Mouse (Mus musculus) MEL-GATA-1-ER (cell line): ENCODE measurements around the gene Camsap2.

ENCODE experiments used
- DNase-seq: peaks from one replicate; pipeline ENCODE4 v3.0.0-alpha.2; 2012; ENCODE audit warnings: low read depth; ENCODE audit errors: extremely low read depth

Gene Camsap2

GRCm38 (mm10) chr1:136259543-136259892 is 86.4 kb downstream of the Camsap2 start:
- no peak for DNase-seq

DNA sequence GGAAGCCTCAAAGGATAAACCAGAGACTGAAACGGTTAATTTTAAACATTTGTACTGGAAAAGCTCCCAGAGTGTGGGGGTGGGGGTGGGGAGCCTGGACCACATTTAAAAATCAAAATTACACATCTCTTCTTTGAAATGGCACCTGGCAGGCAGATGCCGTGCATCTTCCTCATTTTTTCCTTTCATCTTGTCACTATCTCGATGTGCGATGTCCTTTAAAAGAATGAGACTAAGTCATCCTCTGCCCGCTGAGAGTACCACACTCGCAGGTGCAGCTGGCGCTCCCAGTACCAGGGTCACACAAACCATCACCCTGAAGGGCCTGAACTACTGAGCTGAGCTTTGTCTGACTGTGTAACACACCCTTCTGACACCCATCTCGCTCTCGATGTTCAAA is 87.4 kb downstream of the Camsap2 start:
- no peak for DNase-seq

- no peak for DNase-seq
These were observed 90.2 kb downstream of the Camsap2 start for GRCm38 (mm10) chr1:136255657-136256056.

DNA sequence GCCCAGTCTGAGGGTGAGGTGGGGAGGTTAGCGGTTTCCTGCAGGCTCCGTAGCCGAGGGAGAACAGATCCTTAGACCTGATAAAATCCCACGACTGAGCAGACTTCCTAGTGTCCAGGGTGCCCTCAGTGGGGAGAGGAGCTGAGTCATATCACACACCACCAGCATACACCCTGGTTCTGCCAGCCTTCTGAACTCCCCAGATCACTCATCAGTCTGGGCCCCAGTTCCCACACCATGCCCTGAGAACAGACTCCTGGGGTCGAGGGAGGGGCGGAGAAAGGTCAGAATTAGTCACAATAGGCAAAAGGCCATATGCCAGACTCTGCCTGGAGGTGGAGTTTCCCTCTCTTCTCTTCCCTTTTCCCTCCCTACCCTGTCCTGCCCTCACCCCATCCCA is 90.7 kb downstream of the Camsap2 start:
- no peak for DNase-seq

- DNase-seq, result no peak
These were observed 91.3 kb downstream of the Camsap2 start for GRCm38 (mm10) chr1:136254503-136255065.

GRCm38 (mm10) chr1:136253472-136253871 is 92.4 kb downstream of the Camsap2 start:
- DNase-seq, result no peak

DNA sequence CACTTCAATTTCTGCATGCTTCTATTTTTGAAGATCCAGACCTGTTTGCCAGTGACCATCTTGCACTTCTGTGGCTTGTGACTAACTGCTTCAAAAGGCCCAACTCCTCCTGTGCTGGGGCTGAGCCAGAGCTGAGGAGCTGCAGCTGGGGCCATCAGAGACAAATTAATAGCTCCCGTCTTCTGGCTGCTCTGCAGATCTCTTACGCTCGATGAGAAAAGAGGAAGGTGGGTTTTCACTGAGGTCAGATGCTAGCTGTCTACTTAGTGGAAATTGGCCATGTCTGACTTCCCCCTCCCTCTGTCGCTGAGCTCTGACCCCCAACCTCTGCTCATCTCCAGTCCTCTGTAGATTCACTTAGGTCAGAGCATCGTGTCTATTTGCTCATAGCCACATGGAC is 96.2 kb downstream of the Camsap2 start:
- DNase-seq, result no peak

GRCm38 (mm10) chr1:136247393-136247792 is 98.5 kb downstream of the Camsap2 start:
- no peak for DNase-seq

- no peak for DNase-seq
These were observed 101.4 kb downstream of the Camsap2 start for GRCm38 (mm10) chr1:136244469-136244868.

- DNase-seq, result no peak
These were observed 104.1 kb downstream of the Camsap2 start for GRCm38 (mm10) chr1:136241801-136242200.

- no peak for DNase-seq
These were observed 107.4 kb downstream of the Camsap2 start for GRCm38 (mm10) chr1:136238495-136238894.

DNA sequence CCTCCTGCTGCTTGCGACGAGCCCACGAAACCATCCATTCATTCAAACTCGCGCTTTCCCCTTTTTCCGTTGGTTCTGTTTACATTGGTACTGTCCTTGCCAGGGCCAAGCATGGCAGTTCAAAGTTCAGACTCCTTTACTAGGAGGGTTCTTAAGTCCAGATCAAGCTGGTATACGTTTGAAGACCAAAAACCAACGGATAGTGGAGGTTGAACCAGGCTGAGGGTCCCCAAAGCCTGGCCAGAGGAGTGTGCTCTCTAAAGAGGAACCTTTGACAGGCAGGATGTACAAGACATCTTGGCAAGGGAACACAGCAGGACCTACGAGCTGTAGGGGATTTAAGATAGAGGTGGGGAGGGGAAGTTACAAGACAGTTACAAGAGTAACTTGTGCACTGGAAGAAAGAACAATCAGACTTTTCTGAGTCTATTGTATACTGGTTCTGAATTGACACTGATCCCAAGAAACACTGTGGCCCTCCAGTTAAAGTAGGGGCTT is 111.3 kb downstream of the Camsap2 start:
- peak; percentile 78 for DNase-seq

DNA sequence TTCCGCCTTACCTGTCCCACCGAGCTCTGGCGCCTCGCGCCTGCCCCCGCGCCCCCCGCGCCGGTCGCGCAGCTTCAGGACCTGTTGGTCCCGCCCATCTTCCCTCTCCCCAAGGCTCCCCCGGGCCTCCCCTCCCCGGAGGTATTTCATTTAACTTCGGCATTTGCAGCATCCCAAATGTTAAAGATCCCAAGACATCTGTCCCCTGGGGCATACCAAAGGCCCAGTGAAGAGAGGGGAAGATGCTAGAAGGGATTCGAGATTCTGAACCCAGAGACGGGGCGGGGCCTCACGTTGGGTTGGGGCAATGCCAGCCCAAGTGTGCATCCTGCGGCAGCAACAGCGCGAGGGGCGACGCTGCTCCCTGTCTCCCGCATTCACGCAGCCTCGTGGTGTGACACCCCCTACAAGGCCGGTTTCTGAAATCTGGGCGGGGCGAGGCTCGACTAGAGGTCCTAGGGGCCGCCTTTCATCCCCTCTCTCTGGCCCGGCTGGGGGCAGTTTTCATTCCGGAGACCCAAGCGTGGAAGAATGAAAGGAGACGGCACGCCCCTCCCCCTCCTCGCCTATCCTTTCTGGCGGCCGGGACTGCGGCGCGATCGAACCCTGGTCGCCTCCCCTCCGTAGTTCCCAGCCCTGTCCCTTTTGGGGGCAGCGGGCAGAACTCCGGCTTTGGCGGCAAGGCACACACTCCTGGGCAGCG is 111.9 kb downstream of the Camsap2 start, which contains the start of gene Inava:
TSS of gene Inava (minus strand) at position 373 of the 703 bp plus-strand sequence.
- peak; percentile 66 for DNase-seq

DNA sequence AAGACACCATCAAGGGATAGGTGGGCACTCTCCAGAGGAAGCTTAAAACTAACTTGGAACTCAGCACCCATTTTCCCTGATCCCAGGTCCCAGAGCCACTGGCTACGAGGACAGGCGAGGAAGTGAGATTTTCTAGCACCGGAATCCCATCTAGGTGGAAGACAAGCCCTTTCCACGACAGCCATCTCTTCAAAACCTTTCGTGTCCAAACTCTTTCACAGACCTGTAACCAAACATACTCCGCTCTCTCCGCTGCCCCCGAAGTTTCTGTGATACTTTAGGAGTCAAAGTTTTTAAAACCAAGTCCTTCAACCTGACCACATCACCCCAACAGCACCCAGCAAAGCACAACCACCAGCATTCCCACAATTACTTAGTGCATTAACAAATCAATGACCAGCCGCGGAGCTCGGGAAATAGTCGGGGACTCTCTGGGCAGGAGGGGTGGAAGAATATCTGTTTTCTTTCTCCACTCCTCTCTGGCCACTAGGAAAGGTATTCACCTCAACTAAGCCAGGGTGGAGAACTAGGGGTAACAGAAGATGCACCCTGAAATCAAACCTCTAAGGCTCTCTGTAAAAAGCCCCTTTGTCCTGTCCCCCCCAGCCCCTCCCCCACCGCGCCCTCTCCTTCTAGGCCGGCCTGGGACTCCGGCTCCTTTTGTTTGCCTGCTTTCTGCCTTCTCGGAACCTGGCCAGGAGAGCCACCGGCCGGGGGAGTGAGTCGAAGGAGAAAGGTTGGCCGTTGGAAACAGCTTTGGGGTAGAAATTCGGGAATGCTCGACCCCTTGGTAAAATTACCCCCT is 112.7 kb downstream of the Camsap2 start:
- DNase-seq, result no peak

DNA sequence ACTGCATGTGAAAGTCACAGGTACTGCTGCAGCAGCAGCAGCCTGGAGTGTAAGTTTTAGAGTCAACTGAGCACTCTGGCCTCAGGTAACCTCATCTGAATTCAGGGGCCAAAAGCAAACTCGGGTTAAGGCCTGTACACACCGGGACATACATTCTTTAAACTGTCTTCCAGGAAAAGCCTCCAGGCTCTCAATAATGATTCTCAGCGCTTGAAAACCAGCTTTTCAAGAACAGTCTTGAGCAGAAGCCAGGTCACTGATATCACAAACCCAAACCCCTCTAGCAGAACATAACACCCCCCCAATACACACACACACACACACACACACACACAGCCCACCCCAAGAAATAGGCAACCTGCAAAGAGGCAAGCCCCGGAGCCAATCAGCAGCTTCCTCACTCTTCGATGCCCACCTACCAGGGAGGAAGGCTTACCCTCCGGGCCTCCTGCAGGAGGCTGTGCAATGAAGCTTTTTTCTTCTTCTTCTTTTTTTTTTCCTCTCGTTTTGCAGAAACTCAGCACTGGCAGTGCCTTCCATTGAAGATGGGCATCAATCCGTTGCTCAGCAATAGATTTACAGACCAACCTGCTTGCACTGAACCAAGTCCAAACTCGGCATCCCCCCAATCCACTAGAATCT is 113.5 kb downstream of the Camsap2 start:
- DNase-seq, result no peak

DNA sequence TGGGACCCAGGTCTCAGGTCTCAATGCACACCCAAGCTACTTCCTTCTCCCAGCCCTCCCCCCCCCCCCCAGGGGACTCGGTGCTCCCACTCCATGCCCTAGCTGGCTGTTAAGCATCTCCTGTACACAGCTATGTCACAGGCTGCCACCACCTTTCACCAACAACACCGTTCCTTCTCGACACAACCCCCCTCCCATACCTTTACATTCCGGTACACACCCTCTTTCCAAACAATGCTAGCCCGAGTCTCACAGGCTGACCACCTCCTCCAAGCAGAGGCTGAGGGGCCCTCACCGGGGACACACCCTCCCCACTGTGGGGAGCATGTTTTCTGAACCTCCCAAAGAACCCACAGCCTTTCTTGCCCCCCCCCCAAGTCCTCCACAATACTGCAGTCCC is 114.3 kb downstream of the Camsap2 start:
- DNase-seq, result no peak

GRCm38 (mm10) chr1:136230201-136230600 is 115.7 kb downstream of the Camsap2 start:
- DNase-seq, result no peak

DNA sequence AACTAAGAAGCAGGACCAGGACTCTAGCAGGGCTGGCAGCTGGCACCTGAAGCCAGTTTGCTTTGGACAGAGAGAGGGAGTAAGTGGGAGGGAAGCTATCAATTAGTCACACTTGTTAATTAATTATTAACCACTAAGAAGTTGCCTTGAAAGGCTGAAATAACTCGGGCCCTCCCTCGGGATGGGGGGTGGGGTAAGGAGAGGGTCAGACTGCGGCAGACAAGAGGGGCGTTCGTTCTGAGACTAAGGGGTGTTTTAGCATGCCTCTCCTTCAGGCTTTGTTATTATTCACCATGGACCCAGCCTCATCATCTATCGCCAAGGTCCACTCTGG is 116.9 kb downstream of the Camsap2 start:
- DNase-seq, result no peak

DNA sequence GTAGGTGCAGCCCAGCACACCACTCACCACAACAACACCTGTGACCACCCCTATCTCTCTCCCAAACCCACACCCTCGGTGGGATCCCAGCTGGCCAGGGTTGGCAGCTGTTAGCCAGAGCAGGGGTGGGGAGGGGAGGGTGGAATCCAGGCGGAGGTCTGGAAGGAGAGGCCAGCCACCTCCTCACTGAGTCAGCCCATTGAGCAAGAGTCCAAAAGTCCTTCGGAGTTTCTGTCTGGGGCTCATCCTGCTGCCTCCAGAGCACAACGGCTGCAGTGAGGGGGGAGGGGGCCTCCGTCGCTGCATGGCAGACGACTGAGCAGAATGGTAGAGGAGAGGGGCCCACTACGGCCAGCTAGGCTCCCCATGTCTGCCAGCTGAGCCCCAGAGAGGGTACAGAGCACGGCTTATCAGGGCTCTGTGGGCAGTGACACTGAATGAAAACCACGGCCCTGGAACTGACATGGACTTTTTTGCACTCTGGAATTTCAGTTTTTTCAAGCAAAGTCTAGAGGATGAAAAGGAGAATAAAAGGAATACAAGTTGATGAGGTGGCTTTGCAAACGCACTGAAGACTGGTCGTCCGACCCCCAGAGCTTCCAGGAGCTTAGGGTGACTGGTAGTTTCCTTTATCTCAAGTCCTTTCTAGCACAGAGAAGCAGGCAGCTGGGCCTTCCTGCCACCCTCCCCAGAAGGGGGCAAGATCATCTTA is 117.4 kb downstream of the Camsap2 start:
- DNase-seq, result no peak

DNA sequence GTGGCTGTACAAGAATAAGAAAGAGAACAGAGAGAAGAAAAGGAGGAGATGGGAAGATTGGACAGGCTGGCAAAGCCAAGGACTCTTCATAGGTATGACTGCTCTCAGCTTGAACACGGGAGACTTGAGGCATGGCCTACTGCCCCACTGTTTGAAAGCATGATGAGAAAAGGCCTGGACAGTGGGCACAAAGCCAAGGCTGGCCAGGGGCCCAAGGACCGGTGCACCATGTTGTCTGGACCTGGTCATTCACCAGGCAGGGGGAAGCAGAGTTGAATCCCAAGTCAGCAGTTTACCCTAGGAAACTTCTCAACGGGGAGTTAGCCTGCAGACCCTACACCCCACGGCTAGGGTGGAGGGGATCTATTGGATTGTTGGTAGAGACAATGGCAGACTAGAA is 118.0 kb downstream of the Camsap2 start:
- no peak for DNase-seq

DNA sequence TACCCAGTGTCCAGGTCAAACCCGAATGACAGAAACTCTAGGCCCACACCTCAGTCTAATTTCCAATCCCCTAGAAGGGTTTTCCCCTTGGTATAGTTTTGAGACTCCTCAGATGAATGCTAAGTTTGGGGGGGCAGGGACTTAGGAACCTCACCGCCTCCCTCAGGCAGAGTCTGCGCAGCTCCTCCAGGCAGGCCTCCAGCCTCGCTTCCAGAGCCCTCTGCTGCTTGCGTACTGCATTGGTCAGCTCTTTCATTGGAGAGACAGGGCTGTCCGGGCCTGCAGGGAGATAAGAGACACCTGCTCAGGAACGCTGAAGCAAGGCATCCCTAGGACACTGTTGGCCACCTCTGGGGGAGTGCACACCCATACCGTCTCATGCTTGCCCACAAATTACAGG is 119.3 kb downstream of the Camsap2 start:
- no peak for DNase-seq
